Mouse (Mus musculus) cerebellum, adult 11-12 months (tissue): Measurements from ENCODE around the gene Clock.

Experiments used
- DNase-seq: peaks from one replicate; pipeline ENCODE4 v3.0.0; 2022

Gene Clock

GRCm38 (mm10) chr5:76304452-76305341, at the start of gene Clock:
Gene Clock (minus strand): TSS chr5:76304792.
- peak; percentile 91 for DNase-seq

- no peak for DNase-seq
Observed at GRCm38 (mm10) chr5:76351953-76352611, 47.5 kb upstream of the Clock start.

DNA sequence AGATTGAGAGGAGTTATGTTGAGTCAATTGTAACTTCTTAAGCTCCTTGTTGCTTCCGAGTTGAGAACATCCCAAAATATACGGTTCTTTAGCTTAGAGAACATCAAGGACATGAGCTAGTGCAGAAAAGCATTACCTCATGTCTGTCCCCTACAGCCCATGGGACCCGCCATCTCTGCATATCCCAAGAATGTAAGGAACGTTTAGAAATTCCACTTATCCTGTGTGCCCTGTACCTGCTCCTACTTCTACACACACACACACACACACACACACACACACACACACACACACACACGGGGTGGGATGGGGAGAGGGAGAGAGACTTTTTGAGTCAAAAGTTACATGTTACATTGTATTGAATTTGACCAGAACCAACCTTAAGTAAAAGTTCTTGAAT, 46.9 kb upstream of the Clock start:
- no peak for DNase-seq

DNA sequence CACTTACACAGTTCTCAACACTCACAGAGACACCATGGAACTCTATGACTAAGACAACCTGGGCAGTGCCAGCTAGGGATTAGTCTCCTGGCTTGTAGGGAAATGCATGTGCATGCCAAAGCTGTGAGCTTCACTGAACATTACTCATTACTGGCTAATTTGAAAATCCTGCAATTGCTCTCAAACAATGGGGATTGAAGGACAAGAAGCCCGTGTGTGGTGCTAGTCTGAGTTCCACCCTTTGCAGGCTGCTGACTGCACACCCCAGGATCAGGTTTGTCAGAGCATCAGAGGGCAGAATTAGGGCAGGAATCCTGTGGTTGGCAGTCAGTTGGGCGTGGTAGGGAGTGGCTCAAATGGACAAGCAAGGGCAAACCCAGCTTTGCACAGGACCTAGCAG, 41.5 kb upstream of the Clock start:
- DNase-seq = no peak

DNA sequence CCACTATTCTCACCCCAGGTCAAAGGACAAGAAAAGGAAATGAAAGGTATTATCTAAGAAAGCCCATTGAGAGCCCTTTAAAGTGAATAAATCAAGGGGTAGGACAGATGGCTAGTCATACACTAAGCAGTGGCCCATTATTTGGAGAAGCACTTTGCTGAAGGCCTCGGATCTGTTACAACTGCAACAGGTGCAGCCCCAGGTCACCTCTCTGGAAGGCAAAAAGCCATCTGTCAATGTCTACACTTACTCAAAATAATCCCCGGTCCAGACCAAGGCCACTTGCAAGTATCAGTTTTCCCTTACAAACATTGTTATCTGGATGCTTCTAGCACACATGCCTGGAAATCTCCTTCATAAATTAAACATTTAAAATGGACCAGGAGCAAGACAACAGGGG, 36.3 kb upstream of the Clock start:
- DNase-seq = no peak

GRCm38 (mm10) chr5:76337100-76337499, 32.5 kb upstream of the Clock start:
- DNase-seq = no peak

GRCm38 (mm10) chr5:76333833-76334232, 29.2 kb upstream of the Clock start:
- no peak for DNase-seq

GRCm38 (mm10) chr5:76330953-76331352, 26.4 kb upstream of the Clock start, which contains the start of gene Pdcl2:
Gene Pdcl2 (minus strand): TSS chr5:76331156.
- no peak for DNase-seq

- no peak for DNase-seq
Observed at GRCm38 (mm10) chr5:76327296-76327695, 22.7 kb upstream of the Clock start.

DNA sequence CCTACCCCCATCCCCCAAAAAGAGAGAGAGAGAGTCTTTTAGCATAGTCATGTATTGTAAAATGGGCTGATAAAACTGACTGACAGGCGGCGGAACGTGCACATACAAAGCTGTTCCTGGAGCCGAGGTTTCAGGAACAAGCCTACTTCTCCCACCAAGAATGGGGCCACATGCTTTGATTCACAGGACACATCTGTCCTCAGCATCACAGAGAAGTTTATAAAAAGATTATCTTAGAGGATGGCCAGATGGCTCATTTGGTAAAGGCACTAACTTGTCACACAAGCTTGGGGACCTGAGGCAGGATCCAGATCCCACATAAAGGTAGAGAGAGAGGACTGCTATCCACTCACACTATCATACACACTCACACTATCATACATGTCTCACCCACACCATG, 20.5 kb upstream of the Clock start:
- no peak for DNase-seq

DNA sequence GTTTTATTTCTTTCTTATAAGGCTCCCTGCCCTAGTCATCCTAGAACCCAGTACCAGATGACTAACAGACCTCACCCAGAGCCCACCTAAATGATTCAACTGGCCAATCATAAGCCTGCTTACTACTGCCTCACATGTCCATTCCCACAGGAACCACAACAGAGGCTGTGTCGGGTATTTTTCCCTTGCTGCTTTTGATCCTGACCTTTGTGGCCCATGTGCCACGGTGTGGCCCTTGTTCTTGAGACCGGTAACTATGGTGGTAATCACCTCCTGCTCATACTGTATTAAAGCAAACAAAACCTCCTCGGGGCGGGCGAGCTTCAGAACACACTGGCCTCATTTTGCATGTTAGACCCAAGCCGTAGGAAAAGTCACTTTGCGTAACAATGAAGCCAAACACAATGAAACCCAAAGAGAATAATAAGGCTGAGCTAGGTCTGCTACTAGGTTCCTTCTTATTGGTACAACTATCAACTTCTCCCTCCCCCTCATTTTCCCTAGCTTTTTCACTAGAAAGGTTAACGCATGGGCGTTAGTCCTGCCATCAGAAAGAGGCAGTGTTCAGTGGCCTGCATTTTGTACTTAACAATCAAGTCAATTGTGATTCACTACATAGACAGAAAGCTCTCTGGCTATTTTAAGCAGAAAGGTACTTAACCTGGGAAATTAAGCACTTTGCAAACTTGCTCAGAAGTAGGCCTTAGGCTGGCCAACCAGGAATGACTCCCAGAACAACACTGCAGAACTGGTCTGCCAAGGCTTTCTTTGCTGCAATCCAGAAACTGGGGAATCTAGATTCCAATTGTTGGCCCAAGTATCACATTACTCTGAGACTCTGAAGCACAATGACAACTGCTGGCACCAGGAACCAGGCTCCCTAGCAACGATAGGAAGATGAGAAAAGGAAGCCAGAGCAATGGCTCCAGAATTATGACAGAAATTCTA, 16.9 kb upstream of the Clock start:
- no peak for DNase-seq

DNA sequence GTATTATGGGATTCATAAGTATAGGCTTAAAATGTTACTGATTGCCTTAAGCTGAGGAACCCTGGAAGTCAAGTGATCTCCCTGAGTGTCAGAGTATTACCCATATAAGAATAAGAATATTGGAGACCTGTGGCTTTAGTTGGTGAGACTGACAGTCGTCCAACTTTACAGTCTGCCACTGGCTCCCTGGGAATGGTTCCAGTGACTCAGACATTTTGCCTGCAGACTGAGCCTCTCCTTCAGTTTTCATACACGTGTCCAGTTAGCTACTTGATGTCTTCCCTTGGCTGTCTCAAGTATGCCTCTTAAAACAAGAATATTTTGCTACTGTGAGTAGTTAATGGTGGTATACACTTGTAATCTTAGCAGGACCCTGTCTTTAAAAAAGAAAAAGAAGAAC, 3.6 kb upstream of the Clock start:
- DNase-seq = no peak

- no peak for DNase-seq
Observed at GRCm38 (mm10) chr5:76306261-76306660, 1.7 kb upstream of the Clock start.

GRCm38 (mm10) chr5:76305616-76306015, 1.0 kb upstream of the Clock start:
- DNase-seq = peak; percentile 23

DNA sequence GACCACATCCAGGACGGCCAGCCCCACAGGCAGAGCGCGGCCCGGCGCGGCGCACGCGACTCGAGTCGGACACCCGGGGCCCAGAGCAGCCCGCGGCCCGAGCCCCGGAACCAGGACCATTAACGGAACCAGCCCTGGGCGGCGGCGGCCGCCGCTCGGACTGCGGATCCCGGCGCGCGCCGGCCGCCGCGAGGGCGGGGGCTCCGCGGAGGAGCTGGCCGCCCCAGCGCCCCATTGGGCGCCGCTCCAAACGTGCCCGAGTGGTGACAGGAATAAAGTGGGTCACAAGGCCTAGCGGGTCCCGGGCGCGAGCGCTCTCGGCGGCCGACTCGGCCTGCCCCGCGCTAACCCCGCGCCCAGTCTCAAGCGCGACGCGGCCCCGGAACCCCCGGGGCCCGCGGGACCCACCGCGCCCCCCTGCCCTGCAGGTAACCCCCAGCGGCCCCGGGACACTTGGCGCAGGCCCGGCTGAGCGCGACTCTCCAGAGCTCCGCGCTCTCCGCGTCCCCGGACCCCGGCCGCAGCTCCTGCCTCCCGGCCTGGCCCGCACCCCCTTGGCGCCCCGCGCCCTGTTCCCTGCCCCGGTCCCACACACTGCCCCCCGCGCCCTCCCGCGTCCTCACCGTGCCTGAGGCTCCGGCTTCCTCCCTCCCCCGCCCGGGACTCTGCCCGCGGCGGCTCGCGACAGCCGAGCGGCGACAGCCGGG, 694 bp downstream of the Clock start:
- DNase-seq = peak; percentile 83

DNA sequence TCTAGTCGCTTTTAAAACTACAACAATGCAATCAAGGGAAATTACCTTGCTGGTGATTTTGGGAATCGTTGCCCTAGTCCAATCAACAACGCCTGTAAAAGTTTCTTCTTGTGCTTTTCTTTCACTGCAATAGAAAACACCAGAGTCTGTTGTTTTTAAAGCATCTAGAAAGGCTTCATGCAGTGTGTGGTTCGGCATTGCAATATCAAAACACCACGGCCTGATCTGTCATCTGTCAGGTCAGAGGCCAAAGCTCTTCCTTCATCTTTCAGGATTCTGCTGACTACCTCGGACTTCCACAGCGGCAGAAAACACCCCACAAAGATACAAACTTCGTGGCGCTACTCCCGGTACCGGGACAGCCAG, 1.2 kb downstream of the Clock start:
- no peak for DNase-seq

GRCm38 (mm10) chr5:76302009-76302408, 2.6 kb downstream of the Clock start:
- DNase-seq = no peak

- DNase-seq = no peak
Observed at GRCm38 (mm10) chr5:76289234-76289691, 15.3 kb downstream of the Clock start.

- no peak for DNase-seq
Observed at GRCm38 (mm10) chr5:76288256-76288655, 16.3 kb downstream of the Clock start.

- no peak for DNase-seq
Observed at GRCm38 (mm10) chr5:76287062-76287461, 17.5 kb downstream of the Clock start.

DNA sequence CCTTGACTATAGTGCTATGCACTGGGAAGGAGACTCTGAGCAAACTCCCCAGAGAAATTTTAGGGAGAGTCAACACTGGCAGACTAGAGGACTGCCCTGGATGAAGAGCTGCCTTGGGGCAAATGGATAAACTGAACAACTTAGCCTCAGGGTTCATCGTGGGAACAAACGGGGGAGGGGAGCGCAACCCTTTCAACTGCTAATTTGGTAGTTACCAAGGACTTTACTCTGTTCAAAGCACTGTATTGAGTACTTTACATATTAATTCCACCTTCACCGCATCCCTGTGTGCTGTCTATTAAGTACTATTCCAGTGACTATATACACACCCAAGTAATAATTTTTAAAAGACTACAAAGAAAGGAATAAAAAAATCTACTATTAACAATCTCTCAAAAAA, 18.9 kb downstream of the Clock start:
- no peak for DNase-seq

- DNase-seq = no peak
Observed at GRCm38 (mm10) chr5:76283890-76284289, 20.7 kb downstream of the Clock start.
